Mouse (Mus musculus): ENCODE data around the gene Erich2. TPM values are rescaled to one million over a fixed set of nuclear protein-coding genes. Genes with fewer than 3 reads are reported as not detected.

The Erich2 gene
- 0.31 and 1.0 TPM in 2 replicates for polyA plus RNA-seq (2014; fragmentation: Nextera tagmentation; extraction: Ambion mirVana)

GRCm38 (mm10) chr2:70508496-70508895 lies at the start of gene Erich2:
Gene Erich2 (plus strand): TSS chr2:70508819.
- Histone ChIP-seq H3K27me3 (ENCODE audit: control insufficient read depth, insufficient read depth, low read length) (no peaks in the 10 kb centered on the region), H3K27ac (ENCODE audit: low read depth, low read length) (peak within 1 kb of the TSS; percentile 22; the same call in 1 of the 2 replicates), H3K9ac (ENCODE audit: low read depth, low read length) (peak within 1 kb of the TSS; percentile 64), H3K4me3 (ENCODE audit: low read depth, low read length) (peak within 1 kb of the TSS; percentile 58), H3K4me1 (ENCODE audit: control insufficient read depth, insufficient read depth, low read length) (no peaks in the 10 kb centered on the region; the same call in 1 of the 2 replicates), H3K4me2 (peak within 1 kb of the TSS; percentile 88), H3K9me3 (replicated peaks; ENCODE audit: control insufficient read depth, low read length) (no peaks in the 10 kb centered on the region), H3K36me3 (ENCODE audit: control insufficient read depth, insufficient read depth, low read length) (no peaks in the 10 kb centered on the region)
- WGBS (ENCODE audit: insufficient replicate concordance): 22% methylated on average over 10 of the region's 10 CpGs
- ATAC-seq (replicated peaks; ENCODE audit: insufficient number of reproducible peaks, low FRiP score, low TSS enrichment): no peak

- WGBS (ENCODE audit: insufficient replicate concordance): 88% methylated on average over 1 of the region's 1 CpGs
- H3K4me2 ChIP-seq: no peak overlapping the region
- no peak overlapping the region for H3K4me3 ChIP-seq (ENCODE audit: low read depth, low read length)
- no peaks in the 10 kb centered on the region for H3K36me3 ChIP-seq (ENCODE audit: control insufficient read depth, insufficient read depth, low read length)
- no peak overlapping the region for H3K9ac ChIP-seq (ENCODE audit: low read depth, low read length)
- H3K27ac ChIP-seq (ENCODE audit: low read depth, low read length): no peak overlapping the region
- H3K27me3 ChIP-seq (ENCODE audit: control insufficient read depth, insufficient read depth, low read length): no peaks in the 10 kb centered on the region
- H3K4me1 ChIP-seq (ENCODE audit: control insufficient read depth, insufficient read depth, low read length): no peaks in the 10 kb centered on the region
- no peak for ATAC-seq (replicated peaks; ENCODE audit: insufficient number of reproducible peaks, low FRiP score, low TSS enrichment)
- H3K9me3 ChIP-seq (replicated peaks; ENCODE audit: control insufficient read depth, low read length): no peaks in the 10 kb centered on the region
These were observed 45.0 kb upstream of the Erich2 start for GRCm38 (mm10) chr2:70463606-70464005.

GRCm38 (mm10) chr2:70471136-70471535 lies 37.5 kb upstream of the Erich2 start:
- Histone ChIP-seq H3K27me3 (ENCODE audit: control insufficient read depth, insufficient read depth, low read length) (peaks cover 54% of the 10 kb centered on the region), H3K9me3 (replicated peaks; ENCODE audit: control insufficient read depth, low read length) (no peaks in the 10 kb centered on the region), H3K9ac (ENCODE audit: low read depth, low read length) (no peak overlapping the region), H3K4me2 (no peak overlapping the region), H3K27ac (ENCODE audit: low read depth, low read length) (no peak overlapping the region), H3K4me1 (ENCODE audit: control insufficient read depth, insufficient read depth, low read length) (peaks cover 20% of the 10 kb centered on the region), H3K4me3 (ENCODE audit: low read depth, low read length) (no peak overlapping the region), H3K36me3 (ENCODE audit: control insufficient read depth, insufficient read depth, low read length) (no peaks in the 10 kb centered on the region)
- ATAC-seq (replicated peaks; ENCODE audit: insufficient number of reproducible peaks, low FRiP score, low TSS enrichment): no peak
- WGBS (ENCODE audit: insufficient replicate concordance): 15% methylated on average over 5 of the region's 5 CpGs

- Histone ChIP-seq H3K4me1 (ENCODE audit: control insufficient read depth, insufficient read depth, low read length) (peaks cover 28% of the 10 kb centered on the region), H3K27ac (ENCODE audit: low read depth, low read length) (no peak overlapping the region), H3K27me3 (ENCODE audit: control insufficient read depth, insufficient read depth, low read length) (peaks cover 64% of the 10 kb centered on the region), H3K9ac (ENCODE audit: low read depth, low read length) (no peak overlapping the region), H3K36me3 (ENCODE audit: control insufficient read depth, insufficient read depth, low read length) (no peaks in the 10 kb centered on the region), H3K4me2 (peak overlapping the region; percentile 83), H3K4me3 (ENCODE audit: low read depth, low read length) (peak overlapping the region; percentile 44), H3K9me3 (replicated peaks; ENCODE audit: control insufficient read depth, low read length) (no peaks in the 10 kb centered on the region)
- ATAC-seq (replicated peaks; ENCODE audit: insufficient number of reproducible peaks, low FRiP score, low TSS enrichment): no peak
- 1% methylated on average over 48 of the region's 48 CpGs for WGBS (ENCODE audit: insufficient replicate concordance)
These were observed 36.6 kb upstream of the Erich2 start for GRCm38 (mm10) chr2:70471861-70472620.

GRCm38 (mm10) chr2:70497715-70498318 lies 10.8 kb upstream of the Erich2 start:
- no peak for ATAC-seq (replicated peaks; ENCODE audit: insufficient number of reproducible peaks, low FRiP score, low TSS enrichment)
- 0 out of 2 replicates have a peak, but pooled peaks cover 3% of the 10 kb centered on the region for H3K4me1 ChIP-seq (ENCODE audit: control insufficient read depth, insufficient read depth, low read length)
- H3K36me3 ChIP-seq (ENCODE audit: control insufficient read depth, insufficient read depth, low read length): no peaks in the 10 kb centered on the region
- H3K9me3 ChIP-seq (replicated peaks; ENCODE audit: control insufficient read depth, low read length): no peaks in the 10 kb centered on the region
- 15% methylated on average over 13 of the region's 13 CpGs for WGBS (ENCODE audit: insufficient replicate concordance)
- H3K4me2 ChIP-seq: 0 out of 2 replicates have a peak overlapping the region, but pooled peaks have one; percentile 17
- no peak overlapping the region for H3K4me3 ChIP-seq (ENCODE audit: low read depth, low read length)
- H3K27me3 ChIP-seq (ENCODE audit: control insufficient read depth, insufficient read depth, low read length): peaks cover 14% of the 10 kb centered on the region; the same call in 1 of the 2 replicates
- no peak overlapping the region for H3K9ac ChIP-seq (ENCODE audit: low read depth, low read length)
- H3K27ac ChIP-seq (ENCODE audit: low read depth, low read length): no peak overlapping the region

- Histone ChIP-seq H3K9me3 (replicated peaks; ENCODE audit: control insufficient read depth, low read length) (no peaks in the 10 kb centered on the region), H3K4me1 (ENCODE audit: control insufficient read depth, insufficient read depth, low read length) (no peaks in the 10 kb centered on the region; the same call in 1 of the 2 replicates), H3K27ac (ENCODE audit: low read depth, low read length) (no peak overlapping the region), H3K27me3 (ENCODE audit: control insufficient read depth, insufficient read depth, low read length) (peaks cover 5% of the 10 kb centered on the region; the same call in 1 of the 2 replicates), H3K4me3 (ENCODE audit: low read depth, low read length) (no peak overlapping the region), H3K36me3 (ENCODE audit: control insufficient read depth, insufficient read depth, low read length) (no peaks in the 10 kb centered on the region), H3K9ac (ENCODE audit: low read depth, low read length) (no peak overlapping the region), H3K4me2 (no peak overlapping the region)
- 75% methylated on average over 10 of the region's 10 CpGs for WGBS (ENCODE audit: insufficient replicate concordance)
- ATAC-seq (replicated peaks; ENCODE audit: insufficient number of reproducible peaks, low FRiP score, low TSS enrichment): no peak
These were observed 5.2 kb upstream of the Erich2 start for GRCm38 (mm10) chr2:70503436-70503835.

- 0 out of 2 replicates have a peak, but pooled peaks cover 2% of the 10 kb centered on the region for H3K27me3 ChIP-seq (ENCODE audit: control insufficient read depth, insufficient read depth, low read length)
- H3K36me3 ChIP-seq (ENCODE audit: control insufficient read depth, insufficient read depth, low read length): no peaks in the 10 kb centered on the region
- H3K9me3 ChIP-seq (replicated peaks; ENCODE audit: control insufficient read depth, low read length): no peaks in the 10 kb centered on the region
- no peak overlapping the region for H3K9ac ChIP-seq (ENCODE audit: low read depth, low read length)
- no peak overlapping the region for H3K4me2 ChIP-seq
- WGBS (ENCODE audit: insufficient replicate concordance): 36% methylated on average over 1 of the region's 1 CpGs
- 0 out of 2 replicates have a peak overlapping the region, but pooled peaks have one; percentile 29 for H3K27ac ChIP-seq (ENCODE audit: low read depth, low read length)
- no peak overlapping the region for H3K4me3 ChIP-seq (ENCODE audit: low read depth, low read length)
- no peak for ATAC-seq (replicated peaks; ENCODE audit: insufficient number of reproducible peaks, low FRiP score, low TSS enrichment)
- no peaks in the 10 kb centered on the region; the same call in 1 of the 2 replicates for H3K4me1 ChIP-seq (ENCODE audit: control insufficient read depth, insufficient read depth, low read length)
These were observed 3.4 kb upstream of the Erich2 start for GRCm38 (mm10) chr2:70505229-70505628.

GRCm38 (mm10) chr2:70505896-70506295 lies 2.7 kb upstream of the Erich2 start:
- Histone ChIP-seq H3K27ac (ENCODE audit: low read depth, low read length) (0 out of 2 replicates have a peak overlapping the region, but pooled peaks have one; percentile 29), H3K27me3 (ENCODE audit: control insufficient read depth, insufficient read depth, low read length) (no peaks in the 10 kb centered on the region), H3K4me3 (ENCODE audit: low read depth, low read length) (no peak overlapping the region), H3K9ac (ENCODE audit: low read depth, low read length) (no peak overlapping the region), H3K36me3 (ENCODE audit: control insufficient read depth, insufficient read depth, low read length) (no peaks in the 10 kb centered on the region), H3K9me3 (replicated peaks; ENCODE audit: control insufficient read depth, low read length) (no peaks in the 10 kb centered on the region), H3K4me2 (no peak overlapping the region), H3K4me1 (ENCODE audit: control insufficient read depth, insufficient read depth, low read length) (no peaks in the 10 kb centered on the region; the same call in 1 of the 2 replicates)
- WGBS (ENCODE audit: insufficient replicate concordance): 41% methylated on average over 4 of the region's 4 CpGs
- no peak for ATAC-seq (replicated peaks; ENCODE audit: insufficient number of reproducible peaks, low FRiP score, low TSS enrichment)
